Mouse (Mus musculus) olfactory bulb, adult 2 months (tissue): ENCODE measurements around the gene Plrg1. TPM values are rescaled to one million over a fixed set of nuclear protein-coding genes. Genes with fewer than 3 reads are reported as not detected.

Experiments used
- H3K27ac ChIP-seq: fragments of 200-500 bp; 2 replicates; pipeline ENCODE4 v1.5.1; 2012; ENCODE audit warnings: low read depth, low read length; ENCODE audit not compliant: insufficient read depth
- H3K4me1 ChIP-seq: fragments of 200-500 bp; 2 replicates; pipeline ENCODE4 v1.6.1; 2012; ENCODE audit warnings: low read length; ENCODE audit not compliant: control insufficient read depth, insufficient read depth
- H3K4me3 ChIP-seq: fragments of 200-500 bp; 2 replicates; pipeline ENCODE4 v1.5.1; 2012; ENCODE audit warnings: mild to moderate bottlenecking, low read depth, low read length, moderate library complexity; ENCODE audit not compliant: insufficient read depth
- CTCF ChIP-seq: fragments of 200-500 bp; IDR thresholded peaks from 2 replicates; pipeline ENCODE4 v1.5.1; 2012; ENCODE audit warnings: low read depth, mild to moderate bottlenecking, low read length, moderate library complexity; ENCODE audit not compliant: insufficient read depth
- POLR2A ChIP-seq: fragments of 200-500 bp; IDR thresholded peaks from 2 replicates; pipeline ENCODE4 v1.6.1; 2012; ENCODE audit warnings: mild to moderate bottlenecking, low read depth, low read length, moderate library complexity; ENCODE audit not compliant: insufficient read depth
- WGBS: fragments of 180-500 bp; shearing (Covaris S2); methylation state at CpG from one replicate; pipeline ENCODE4 v1.1.7; 2018; 5-methylcytosine and 5-hydroxymethylcytosine counted together
- polyA plus RNA-seq: library from polyadenylated mRNA; stranded (reverse); fragments of >200 nt; gene quantifications from 2 replicates; pipeline ENCODE4 v1.2.4, GENCODE M21; 2012; ENCODE audit warnings: low replicate concordance; ENCODE audit not compliant: missing spikeins, insufficient read depth, insufficient read length

Gene Plrg1
- not detected in 2 replicates for polyA plus RNA-seq

DNA sequence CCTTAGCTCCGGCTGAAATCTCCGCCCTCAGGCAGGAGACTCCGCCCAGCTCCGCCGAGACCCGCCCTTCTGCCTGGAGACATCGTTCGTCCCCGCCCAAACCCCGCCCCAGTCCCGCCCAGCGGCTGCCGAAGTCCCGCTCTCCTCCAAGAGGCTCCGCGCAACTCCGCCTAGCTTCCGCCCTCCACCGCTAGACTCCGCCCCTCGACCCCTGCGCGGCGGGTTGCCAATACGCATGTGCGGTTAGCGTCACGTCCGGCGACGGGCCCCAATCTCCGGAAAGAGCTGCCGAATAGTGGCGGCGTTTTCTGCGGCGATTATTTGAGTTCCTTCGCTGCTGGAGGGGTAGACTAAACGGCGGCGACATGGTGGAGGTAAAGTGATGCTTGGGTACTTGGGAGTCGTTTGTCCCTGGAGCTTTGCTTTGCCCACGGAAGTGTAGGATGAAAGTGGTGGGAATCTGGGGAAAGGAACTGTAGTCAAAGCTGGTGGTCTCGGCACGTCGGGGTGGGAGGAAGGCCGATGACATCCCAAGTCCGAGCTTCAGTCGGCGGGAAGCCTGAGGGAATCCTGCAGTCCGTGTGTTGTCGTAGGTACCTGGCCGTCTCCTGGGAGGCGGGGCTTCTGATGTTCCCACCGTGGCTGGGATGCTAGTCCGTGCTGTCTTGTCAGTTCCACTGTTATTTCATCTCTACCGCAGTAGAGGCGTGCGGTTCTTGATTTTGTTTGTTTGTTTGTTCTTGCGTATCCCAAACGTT is at the start of gene Plrg1:
Gene Plrg1 (plus strand): TSS at position 242 of the 758 bp plus-strand sequence.
- Histone ChIP-seq H3K4me3 (peak within 1 kb of the TSS; percentile 79), H3K27ac (no peak within 1 kb of the TSS), H3K4me1 (peaks cover 2% of the 10 kb centered on the region; the same call in 1 of the 2 replicates)
- WGBS, result under 1% methylated on average over 61 of the region's 61 CpGs
- TF ChIP-seq POLR2A (peak; percentile 89), CTCF (no peak)

DNA sequence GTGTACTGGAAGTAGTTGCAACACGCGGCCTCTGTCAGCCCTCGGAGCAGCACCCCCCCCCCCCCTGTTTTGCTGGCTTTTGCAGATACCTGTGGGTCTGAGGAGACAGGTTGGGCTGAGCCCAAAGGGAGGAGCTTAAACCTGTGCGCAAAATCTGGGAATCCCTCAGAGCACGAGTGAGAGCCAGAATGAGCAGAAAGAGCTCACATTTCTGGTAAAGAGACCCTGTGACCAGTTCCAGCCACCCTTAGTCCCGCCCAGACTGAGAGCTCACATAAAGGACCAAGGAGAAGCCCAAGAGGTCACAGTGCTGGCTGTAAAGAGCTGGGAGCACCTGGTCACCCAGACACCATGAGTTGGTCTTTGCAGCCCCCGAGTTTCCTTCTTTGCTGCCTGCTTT is 47.8 kb upstream of the Plrg1 start, which contains the start of gene Fgg:
Gene Fgg (plus strand): TSS at position 168 of the 400 bp plus-strand sequence.
- WGBS, result 77% methylated on average over 7 of the region's 7 CpGs

DNA sequence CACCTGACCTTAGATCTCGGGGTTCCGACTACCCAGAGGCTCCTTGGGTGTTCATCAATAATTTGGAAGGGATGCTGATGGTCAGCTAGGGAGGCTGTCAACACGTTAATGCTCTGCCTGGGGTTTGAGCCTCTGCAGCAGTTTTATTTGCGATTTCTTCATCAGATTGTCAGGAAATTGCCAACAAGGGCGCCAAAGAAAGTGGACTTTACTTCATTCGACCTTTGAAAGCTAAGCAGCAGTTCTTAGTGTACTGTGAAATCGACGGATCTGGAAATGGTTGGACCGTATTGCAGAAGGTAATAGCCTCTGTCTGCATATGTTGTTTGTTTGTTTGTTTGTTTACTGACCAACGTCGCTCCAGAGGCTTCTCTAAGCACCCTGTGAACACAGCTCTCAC is 45.0 kb upstream of the Plrg1 start:
- H3K4me1 ChIP-seq, result no peaks in the 10 kb centered on the region
- WGBS, result 84% methylated on average over 11 of the region's 11 CpGs
- H3K27ac ChIP-seq, result no peak overlapping the region
- no peak overlapping the region for H3K4me3 ChIP-seq
- TF ChIP-seq CTCF (no peak), POLR2A (no peak)

More for the DNA sequence above, 47.8 kb upstream of the Plrg1 start, which contains the start of gene Fgg:
- Histone ChIP-seq H3K27ac (no peak within 1 kb of the TSS), H3K4me3 (no peak within 1 kb of the TSS), H3K4me1 (no peaks in the 10 kb centered on the region)
- TF ChIP-seq CTCF (no peak), POLR2A (no peak)

DNA sequence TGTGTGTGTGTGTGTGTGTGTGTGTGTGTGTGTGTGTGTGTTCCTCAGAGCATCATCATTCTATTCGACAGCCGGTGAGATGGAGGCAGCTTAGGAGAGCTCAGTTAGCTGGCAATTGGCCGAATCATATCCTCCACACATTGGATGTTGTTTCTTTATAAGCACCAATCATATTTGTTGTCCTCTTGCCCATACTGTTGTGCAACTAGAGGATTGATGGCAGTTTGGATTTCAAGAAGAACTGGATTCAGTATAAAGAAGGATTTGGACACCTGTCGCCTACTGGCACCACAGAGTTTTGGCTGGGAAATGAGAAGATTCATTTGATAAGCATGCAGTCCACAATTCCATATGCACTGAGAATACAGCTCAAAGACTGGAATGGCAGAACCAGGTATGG is 44.2 kb upstream of the Plrg1 start:
- 89% methylated on average over 4 of the region's 4 CpGs for WGBS
- no peak for TF ChIP-seq POLR2A
- no peak for TF ChIP-seq CTCF
- H3K4me1 ChIP-seq, result no peaks in the 10 kb centered on the region
- H3K27ac ChIP-seq, result no peak overlapping the region
- no peak overlapping the region for H3K4me3 ChIP-seq

DNA sequence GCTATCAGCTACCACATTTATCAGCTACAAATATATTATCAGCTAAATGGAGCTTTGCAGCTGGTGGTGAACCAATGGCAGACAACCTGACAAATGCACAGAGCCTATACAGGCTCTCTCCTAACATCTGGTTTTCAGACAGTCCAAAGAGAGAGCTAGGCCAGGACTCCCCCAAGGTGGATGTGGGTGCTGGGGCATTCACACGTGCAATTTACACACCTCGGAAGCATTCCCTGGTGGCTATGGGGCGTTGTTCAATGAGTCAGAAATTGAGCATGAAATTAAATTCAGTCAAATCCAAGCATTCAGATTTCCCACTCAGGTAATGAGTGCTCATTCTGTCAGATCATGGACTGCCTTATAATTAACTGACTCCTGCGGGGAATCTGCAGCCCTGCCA is 43.8 kb upstream of the Plrg1 start:
- no peak overlapping the region for H3K27ac ChIP-seq
- no peak overlapping the region for H3K4me3 ChIP-seq
- no peak for TF ChIP-seq POLR2A
- no peak for TF ChIP-seq CTCF
- no peaks in the 10 kb centered on the region for H3K4me1 ChIP-seq
- 76% methylated on average over 4 of the region's 4 CpGs for WGBS

DNA sequence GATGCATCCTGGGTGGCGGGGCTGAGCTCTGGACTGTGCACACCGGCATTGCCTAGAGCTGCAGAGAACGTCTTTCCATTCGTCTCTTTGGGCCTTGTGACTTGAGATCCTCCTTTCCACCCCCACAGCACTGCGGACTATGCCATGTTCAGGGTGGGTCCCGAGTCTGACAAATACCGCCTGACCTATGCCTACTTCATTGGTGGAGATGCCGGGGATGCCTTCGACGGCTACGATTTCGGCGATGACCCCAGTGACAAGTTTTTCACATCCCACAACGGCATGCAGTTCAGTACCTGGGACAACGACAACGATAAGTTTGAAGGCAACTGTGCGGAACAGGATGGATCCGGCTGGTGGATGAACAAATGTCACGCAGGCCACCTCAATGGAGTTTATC is 42.7 kb upstream of the Plrg1 start:
- no peak overlapping the region for H3K4me3 ChIP-seq
- H3K27ac ChIP-seq, result no peak overlapping the region
- no peaks in the 10 kb centered on the region for H3K4me1 ChIP-seq
- 97% methylated on average over 19 of the region's 19 CpGs for WGBS
- TF ChIP-seq CTCF (no peak), POLR2A (no peak)

DNA sequence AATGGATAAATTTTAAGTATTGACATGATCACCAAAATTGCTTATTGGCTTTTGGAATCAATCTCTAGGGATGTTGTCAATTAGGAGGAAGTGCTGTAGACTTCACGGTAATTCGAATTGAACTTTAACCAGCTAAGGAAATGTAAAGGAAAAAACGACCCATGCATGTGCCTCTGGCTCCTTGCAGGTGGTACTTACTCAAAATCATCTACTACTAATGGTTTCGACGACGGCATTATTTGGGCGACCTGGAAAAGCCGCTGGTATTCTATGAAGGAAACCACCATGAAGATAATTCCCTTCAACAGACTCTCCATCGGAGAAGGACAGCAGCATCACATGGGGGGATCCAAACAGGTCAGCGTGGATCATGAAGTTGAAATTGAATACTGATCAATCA is 41.4 kb upstream of the Plrg1 start:
- H3K4me3 ChIP-seq, result no peak overlapping the region
- WGBS, result 93% methylated on average over 10 of the region's 10 CpGs
- TF ChIP-seq CTCF, result no peak
- TF ChIP-seq POLR2A, result no peak
- H3K4me1 ChIP-seq, result no peaks in the 10 kb centered on the region
- H3K27ac ChIP-seq, result no peak overlapping the region

DNA sequence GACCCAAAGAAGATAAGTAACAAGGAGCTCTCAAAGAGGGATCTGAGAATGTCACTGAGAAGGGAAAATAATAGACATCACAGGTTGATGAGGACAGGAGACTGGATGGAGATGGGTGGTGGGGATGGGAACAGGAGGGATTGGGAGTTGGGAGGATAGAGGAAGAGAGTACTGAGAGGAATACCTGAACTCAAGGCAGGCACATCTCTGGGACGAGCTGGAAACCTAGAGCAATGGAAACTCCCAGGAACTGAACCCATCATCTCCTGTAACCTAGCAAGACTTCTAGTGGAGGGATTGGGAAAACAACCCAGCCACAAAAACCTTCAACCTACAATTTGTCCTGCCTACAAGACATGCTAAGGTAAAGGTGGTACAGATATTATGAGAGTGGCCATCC is 39.1 kb upstream of the Plrg1 start:
- WGBS, result 96% methylated on average over 1 of the region's 1 CpGs
- Histone ChIP-seq H3K4me3 (no peak overlapping the region), H3K4me1 (no peaks in the 10 kb centered on the region), H3K27ac (no peak overlapping the region)
- no peak for TF ChIP-seq POLR2A
- TF ChIP-seq CTCF, result no peak

DNA sequence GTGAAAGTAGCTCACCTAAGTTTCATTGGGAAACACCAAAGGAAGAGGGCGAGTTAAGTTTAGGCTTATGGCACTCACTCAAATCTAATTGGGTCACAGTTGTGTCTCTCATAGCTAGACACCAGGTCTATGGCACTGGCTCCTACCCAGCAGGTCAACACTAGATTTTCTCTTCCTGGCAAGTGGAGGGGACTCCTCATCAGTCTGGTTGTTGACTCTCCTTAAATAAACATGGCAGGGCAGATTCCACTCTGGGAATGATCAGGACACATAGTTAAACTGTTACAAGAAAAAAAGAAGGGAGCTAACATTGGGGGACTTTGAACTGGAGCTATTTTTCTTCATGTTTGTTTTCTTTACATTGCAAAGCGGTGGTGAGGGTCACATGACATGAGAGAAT is 34.9 kb upstream of the Plrg1 start:
- Histone ChIP-seq H3K27ac (no peak overlapping the region), H3K4me3 (no peak overlapping the region), H3K4me1 (no peaks in the 10 kb centered on the region)
- 89% methylated on average over 2 of the region's 2 CpGs for WGBS
- TF ChIP-seq CTCF (no peak), POLR2A (no peak)

DNA sequence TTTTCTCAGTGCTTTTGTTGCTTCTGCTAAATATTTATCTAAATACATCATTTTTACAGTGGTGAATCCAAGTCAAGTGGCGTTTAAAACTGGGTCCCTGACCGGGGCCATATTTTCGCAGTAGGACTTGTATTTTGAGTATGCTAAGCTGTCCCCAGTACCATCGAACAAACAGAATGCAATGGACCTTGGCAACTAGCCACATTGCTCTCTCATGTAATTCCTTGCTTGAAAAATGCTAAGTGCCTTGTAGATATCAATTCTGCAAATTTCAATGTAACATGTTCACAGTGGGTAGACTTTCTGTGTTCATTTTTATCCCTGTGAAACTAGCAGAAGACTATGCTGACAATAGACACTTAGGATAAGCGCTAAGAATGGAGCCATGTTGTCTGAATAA is 34.1 kb upstream of the Plrg1 start:
- Histone ChIP-seq H3K4me3 (no peak overlapping the region), H3K27ac (no peak overlapping the region), H3K4me1 (peaks cover 4% of the 10 kb centered on the region; the same call in 1 of the 2 replicates)
- TF ChIP-seq POLR2A (no peak), CTCF (no peak)
- 88% methylated on average over 5 of the region's 5 CpGs for WGBS
